Mouse (Mus musculus): Measurements from ENCODE around the gene Srrt.

DNA sequence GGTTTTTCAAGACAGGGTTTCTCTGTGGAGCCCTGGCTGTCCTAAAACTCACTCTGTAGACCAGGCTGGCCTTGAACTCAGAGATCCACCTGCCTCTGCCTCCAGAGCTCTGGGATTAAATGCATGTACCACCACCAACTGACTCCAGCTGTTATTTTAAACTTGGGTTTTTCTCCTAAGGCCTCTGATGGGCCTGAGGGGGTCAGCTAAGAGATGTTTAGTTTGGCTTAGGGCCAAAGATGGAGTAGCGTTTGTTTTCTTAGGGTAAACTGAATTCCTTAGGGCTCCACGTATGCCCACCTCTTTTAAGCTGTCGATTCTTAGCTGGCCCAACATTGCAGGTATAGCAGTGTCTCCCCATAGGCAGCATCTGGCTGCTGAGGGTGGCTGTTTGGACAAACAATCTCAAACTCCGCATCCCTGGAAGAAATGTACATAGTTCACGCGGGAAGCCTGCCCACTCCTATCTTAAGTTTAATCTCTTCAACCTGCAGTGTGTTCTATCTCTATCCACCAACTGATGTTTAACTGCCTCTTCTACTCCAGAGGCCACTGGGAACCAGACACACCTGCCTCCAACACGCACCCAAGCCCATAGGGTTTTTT lies 35.0 kb upstream of the Srrt start:
- TF ChIP-seq POLR2A (IDR thresholded peaks at IDR 0.05; ENCODE audit: borderline replicate concordance, control insufficient read depth, low read depth, low read length) (no peak), CTCF (IDR thresholded peaks at IDR 0.05; ENCODE audit: control insufficient read depth, insufficient read depth, low read length) (no peak)

Measured in bone marrow, adult 2 months (tissue).